Mouse (Mus musculus) right cerebral cortex, postnatal 36 days (tissue): ENCODE results near the gene Rcsd1.

Source experiments
- DNase-seq, 2 experiments: peaks; one replicate each; pipeline ENCODE4 v3.0.0; 2022; ENCODE audit warnings: low spot score in 2 of 2, mixed read lengths in 1 of 2

The Rcsd1 gene

GRCm38 (mm10) chr1:165717711-165718542 is 8.4 kb upstream of the Rcsd1 start:
- DNase-seq: no peak

GRCm38 (mm10) chr1:165716426-165716825 is 6.9 kb upstream of the Rcsd1 start:
- DNase-seq: no peak

DNA sequence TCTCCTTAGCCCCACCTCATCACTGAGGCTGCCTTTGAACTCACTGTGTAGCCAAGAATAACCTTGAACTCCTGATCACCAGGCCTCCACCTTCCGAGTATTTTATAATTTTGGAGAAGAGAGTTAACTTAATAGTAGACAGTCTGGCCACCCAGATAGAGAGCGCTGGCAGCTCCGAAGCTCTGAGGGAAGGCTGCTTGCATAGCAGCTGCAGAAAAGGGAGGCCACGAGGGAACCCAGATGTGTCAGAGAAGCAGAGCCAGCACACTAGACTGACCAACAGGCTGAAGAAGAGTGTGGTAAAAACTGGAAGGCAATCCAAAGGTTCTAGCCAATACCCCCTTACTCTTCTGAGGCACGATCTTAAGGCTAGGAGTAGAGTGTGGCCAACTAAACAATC is 4.2 kb upstream of the Rcsd1 start:
- DNase-seq: no peak

DNA sequence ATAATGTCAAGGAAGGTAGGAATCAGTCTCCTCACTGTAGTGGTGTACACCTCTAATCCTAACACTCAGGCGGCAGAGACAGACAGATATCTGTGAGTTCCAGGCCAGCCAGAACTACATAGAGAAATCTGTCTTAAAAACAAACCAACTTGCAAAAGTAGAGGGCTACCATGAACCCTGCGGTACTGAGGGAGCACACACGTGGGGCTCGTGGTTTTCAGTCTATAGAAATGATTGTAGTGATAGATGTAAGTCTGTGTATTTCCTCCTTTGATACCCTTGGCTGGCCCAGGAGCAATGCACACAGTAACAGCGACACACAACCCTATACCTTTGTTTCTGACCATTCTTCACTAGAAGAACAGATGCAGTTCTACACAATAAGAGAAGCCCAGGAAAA is 2.4 kb upstream of the Rcsd1 start:
- no peak for DNase-seq

DNA sequence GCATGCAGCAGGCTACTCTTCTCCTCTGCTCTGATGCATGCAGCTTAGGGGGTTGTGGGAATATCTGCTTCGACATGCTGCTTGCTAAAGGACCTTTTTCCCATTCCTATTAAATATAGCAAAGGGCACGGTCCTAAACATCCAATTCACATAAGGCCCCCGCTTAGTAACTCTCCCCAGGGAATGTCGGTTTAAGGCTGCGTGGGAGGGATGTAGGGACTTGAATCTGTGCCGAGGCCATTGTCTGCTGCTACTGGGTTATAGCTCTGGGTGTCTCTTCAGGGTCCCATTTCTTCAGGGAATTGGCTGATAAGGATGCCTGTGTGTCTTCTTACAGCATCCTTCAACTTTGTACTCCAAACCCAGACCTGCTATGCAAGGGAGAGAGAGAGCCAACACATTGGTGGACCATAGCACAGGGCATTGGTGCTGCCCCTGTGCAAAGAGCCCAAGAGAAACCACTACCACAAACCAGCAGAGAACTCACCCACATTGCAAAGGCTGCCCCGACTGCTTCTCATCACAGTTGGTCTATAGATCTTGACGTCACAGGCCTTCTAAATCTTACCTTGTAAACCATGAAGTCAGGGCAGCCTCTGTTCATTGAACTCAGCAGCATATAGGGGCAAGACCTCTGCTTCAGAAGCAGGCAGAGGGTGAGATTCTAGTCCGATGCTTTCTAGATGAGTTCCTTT is 724 bp downstream of the Rcsd1 start:
- no peak for DNase-seq

DNA sequence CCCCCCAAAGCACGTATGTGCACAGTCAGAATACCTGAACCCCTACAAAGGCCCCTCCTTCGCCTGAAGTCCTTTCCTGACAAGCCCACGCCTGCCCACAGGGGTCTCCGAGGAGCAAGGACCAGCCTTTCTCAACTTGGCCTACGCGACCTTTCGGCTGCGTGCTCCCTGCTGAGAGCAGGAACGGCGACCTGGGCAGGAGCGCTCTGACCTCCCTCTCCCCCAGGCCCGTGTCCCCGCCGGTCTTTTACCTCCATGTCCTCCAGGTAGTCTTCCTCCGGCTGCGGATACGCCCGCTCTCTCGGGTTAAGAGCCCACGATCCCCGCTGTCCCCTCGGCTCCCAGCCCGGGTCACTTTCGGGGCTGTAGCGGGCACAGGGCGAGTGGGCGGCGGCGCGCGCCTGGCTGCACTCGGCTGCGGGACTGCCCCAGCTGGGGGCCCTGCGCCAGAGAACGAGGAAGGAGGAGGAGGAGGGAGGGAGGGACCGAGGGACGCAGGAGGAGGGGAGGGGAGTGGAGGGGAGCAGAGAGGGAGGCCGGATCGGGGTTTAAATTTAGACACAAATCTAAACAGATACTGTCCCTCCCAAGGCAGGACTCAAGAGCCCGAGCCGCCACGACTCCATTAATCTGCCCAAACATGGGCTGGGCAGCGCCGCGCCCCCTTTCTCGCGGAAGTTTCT is 1.8 kb downstream of the Rcsd1 start:
- DNase-seq: no peak

GRCm38 (mm10) chr1:165707241-165707639 is 2.3 kb downstream of the Rcsd1 start:
- no peak for DNase-seq

DNA sequence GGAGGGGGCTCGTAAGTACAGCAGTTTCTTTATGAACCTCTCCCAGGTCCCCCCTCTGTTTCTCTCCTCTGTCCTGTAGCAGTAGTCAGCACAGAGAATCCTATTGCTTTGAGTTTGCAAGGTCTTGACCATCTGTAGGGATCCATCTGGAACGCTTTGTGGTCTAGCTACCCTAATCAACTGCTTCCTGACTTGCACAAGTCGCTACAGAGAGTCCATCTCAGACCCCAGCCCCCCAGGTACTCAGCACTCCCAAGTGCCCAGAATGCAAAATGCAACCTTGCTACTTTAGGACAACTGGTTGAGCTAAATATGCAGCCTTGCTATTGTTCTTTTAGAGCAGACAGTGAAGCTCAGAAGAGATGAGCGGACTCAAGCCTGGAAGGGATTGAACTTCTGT is 3.1 kb downstream of the Rcsd1 start:
- DNase-seq: no peak

- no peak for DNase-seq
Measured at GRCm38 (mm10) chr1:165705868-165706348, 3.6 kb downstream of the Rcsd1 start.

DNA sequence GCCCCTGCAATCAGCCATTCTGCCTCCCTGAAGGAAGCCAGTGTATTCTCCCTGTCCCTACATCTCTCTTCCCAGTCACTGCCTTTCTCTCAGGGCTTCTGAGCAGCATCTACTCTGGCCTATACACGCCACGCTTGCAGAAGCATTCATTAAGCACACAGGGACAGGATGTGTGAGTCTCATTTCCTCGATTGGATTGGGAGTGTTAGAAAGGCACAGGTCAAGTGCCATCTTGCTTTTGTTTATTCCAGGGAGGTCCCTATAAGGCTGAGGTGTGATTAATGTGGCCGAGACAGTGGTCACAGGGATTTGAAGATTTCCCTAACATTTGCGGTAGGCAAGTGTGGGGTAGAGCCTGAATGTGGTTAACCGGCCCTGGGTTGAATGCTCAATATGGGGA is 4.2 kb downstream of the Rcsd1 start:
- no peak for DNase-seq

- DNase-seq: no peak
Measured at GRCm38 (mm10) chr1:165704841-165705240, 4.7 kb downstream of the Rcsd1 start.

GRCm38 (mm10) chr1:165702221-165703031 is 7.1 kb downstream of the Rcsd1 start:
- DNase-seq: no peak

DNA sequence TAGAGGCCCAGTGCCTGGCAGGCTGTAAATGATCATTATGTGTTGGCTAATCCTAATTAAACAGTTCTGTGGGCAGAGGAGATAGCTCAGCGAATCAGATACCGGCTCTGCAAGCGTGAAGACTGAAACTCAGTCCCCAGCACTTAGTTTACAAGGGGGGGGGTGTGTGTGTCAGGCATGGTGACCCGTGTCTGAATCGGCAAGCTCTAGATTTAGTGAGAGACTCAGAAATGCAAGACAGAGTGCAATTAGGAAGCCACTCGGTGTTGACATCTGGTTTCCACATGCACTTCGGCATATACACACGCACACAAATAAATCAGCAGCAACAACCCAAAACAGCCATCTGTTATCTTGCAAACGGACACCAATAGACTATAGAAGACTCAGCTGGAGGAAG is 8.0 kb downstream of the Rcsd1 start:
- no peak for DNase-seq

DNA sequence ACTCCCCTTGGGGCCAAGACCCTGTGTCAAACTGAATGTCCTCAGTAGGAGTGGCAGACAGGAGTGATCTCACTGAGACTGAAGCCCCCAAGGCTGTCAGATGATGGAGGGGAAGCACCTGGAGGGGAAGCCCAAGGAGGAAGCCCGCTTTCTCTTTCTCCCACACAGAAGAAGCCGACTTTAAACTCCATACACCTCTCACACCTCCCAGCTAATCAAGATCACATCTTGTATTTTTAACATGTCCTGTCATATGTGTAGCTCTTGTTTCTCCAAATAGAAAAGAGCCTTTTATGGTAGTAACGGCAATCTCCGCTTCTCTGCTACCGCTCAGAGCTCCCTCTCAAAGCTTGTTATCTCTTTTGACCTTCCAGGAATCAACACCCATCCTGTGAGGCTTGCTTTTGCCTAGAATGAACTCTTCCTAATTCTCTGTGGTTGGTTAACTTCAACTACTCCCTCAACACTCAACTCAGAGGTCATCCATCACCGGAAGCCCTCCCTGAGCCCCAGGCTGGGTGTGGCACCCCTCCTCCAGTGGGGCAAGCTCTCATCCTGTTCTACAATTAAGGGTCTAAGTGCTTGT is 8.5 kb downstream of the Rcsd1 start:
- no peak for DNase-seq

- no peak for DNase-seq
Measured at GRCm38 (mm10) chr1:165700376-165700815, 9.2 kb downstream of the Rcsd1 start.

DNA sequence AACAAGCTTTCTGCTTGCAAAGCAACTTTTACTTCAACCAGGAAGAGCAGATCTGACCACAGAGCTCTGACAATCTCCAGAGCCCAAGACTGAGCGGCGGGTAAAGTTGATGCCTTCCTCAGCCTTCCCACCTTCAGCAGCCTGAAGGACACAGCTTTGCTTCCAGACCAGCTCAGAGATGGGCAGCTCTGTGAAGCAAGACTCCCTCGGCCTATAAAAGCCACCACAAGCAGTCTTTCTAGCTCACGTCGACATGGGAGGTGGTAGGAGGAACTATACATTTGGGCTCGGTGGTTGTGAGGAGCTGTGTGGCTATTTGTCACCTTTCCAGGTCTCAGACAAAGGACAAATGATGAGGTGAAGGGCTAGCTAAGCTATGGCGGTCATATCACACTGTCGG is 11.9 kb downstream of the Rcsd1 start:
- no peak for DNase-seq

GRCm38 (mm10) chr1:165696870-165697269 is 12.7 kb downstream of the Rcsd1 start:
- DNase-seq: no peak

- DNase-seq: no peak
Measured at GRCm38 (mm10) chr1:165696040-165696439, 13.5 kb downstream of the Rcsd1 start.

- DNase-seq: no peak
Measured at GRCm38 (mm10) chr1:165695392-165696014, 14.1 kb downstream of the Rcsd1 start.

DNA sequence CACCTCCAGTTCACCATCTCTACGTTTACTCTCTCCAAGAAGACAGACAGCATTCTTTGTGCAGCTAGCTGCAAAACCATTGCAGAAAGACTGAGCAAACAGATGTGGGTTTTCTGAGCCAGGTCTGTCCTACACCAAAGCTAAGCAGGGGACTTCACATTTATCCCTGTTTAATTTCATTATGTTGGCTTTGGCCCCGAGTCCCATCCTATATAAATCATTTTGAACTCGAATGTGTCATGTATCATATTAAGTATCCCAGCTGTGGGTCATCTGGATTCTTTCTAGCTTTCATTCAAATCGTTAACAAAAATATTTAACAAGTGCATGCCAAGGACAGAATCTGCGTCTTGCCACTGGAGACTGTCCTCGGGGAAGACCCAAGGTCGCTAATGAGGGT is 15.7 kb downstream of the Rcsd1 start:
- DNase-seq: no peak

- DNase-seq: no peak
Measured at GRCm38 (mm10) chr1:165691516-165691915, 18.0 kb downstream of the Rcsd1 start.
